Mouse (Mus musculus) heart, embryonic 14.5 days (tissue): ENCODE measurements around the gene Bahd1. TPM values are rescaled to one million over a fixed set of nuclear protein-coding genes. Genes with fewer than 3 reads are reported as not detected.

Source experiments
- ATAC-seq: fragments of 200-750 bp; cut with Nextera tagmentation; 2 replicates; pipeline ENCODE4 v1.8.0; 2017; ENCODE audit warnings: low read depth, moderate TSS enrichment; ENCODE audit not compliant: insufficient number of reproducible peaks, insufficient read depth, low FRiP score
- H3K27ac ChIP-seq, 2 experiments: fragments of 200-500 bp in 1 of 2; fragments of 300-500 bp in 1 of 2; sonication (generic) in 1 of 2; replicated peaks in 1 of 2; 2 replicates each; pipeline ENCODE4 v1.5.1; 2012 to 2014; ENCODE audit warnings: low read depth in 2 of 2, low read length in 2 of 2, control low read depth in 1 of 2, mild to moderate bottlenecking in 1 of 2, mixed read lengths in 1 of 2; ENCODE audit not compliant: control insufficient read depth in 1 of 2, insufficient read depth in 1 of 2
- H3K27me3 ChIP-seq: fragments of 300-500 bp; sonication (generic); 2 replicates; pipeline ENCODE4 v1.6.1; 2014; ENCODE audit warnings: mild to moderate bottlenecking, low read length, control low read depth; ENCODE audit not compliant: control insufficient read depth, insufficient read depth
- H3K36me3 ChIP-seq: fragments of 300-500 bp; sonication (generic); 2 replicates; pipeline ENCODE4 v1.6.1; 2014; ENCODE audit warnings: mild to moderate bottlenecking, control low read depth, low read length, mixed read lengths; ENCODE audit not compliant: control insufficient read depth, insufficient read depth
- H3K4me1 ChIP-seq, 2 experiments: fragments of 200-500 bp in 1 of 2; fragments of 300-500 bp in 1 of 2; sonication (generic) in 1 of 2; 2 replicates each; pipeline ENCODE4 v1.6.1; 2012 to 2014; ENCODE audit warnings: low read length in 2 of 2, control low read depth in 1 of 2, mixed read lengths in 1 of 2; ENCODE audit not compliant: control insufficient read depth in 2 of 2, insufficient read depth in 2 of 2
- H3K4me2 ChIP-seq: fragments of 300-500 bp; sonication (generic); 2 replicates; pipeline ENCODE4 v1.6.1; 2014; ENCODE audit warnings: mild to moderate bottlenecking, low read length
- H3K4me3 ChIP-seq, 2 experiments: fragments of 200-500 bp in 1 of 2; fragments of 300-500 bp in 1 of 2; sonication (generic) in 1 of 2; 2 replicates each; pipeline ENCODE4 v1.5.1; 2012 to 2014; ENCODE audit warnings: low read length in 2 of 2, mild to moderate bottlenecking in 2 of 2, control low read depth in 1 of 2, low read depth in 1 of 2, moderate library complexity in 1 of 2; ENCODE audit not compliant: control insufficient read depth in 1 of 2, insufficient read depth in 1 of 2
- H3K9ac ChIP-seq: fragments of 300-500 bp; sonication (generic); 2 replicates; pipeline ENCODE4 v1.6.1; 2014; ENCODE audit warnings: mild to moderate bottlenecking, low read length
- H3K9me3 ChIP-seq: fragments of 300-500 bp; sonication (generic); 2 replicates; pipeline ENCODE4 v1.6.1; 2016; ENCODE audit warnings: low read length, control low read depth; ENCODE audit not compliant: control insufficient read depth
- WGBS: fragments of 180-500 bp; shearing (Covaris S2); extraction: QIAGEN DNeasy Blood & Tissue Kit; methylation state at CpG from one replicate; pipeline ENCODE4 v1.1.7; 2014; 5-methylcytosine and 5-hydroxymethylcytosine counted together
- polyA plus RNA-seq: library from polyadenylated mRNA; unstranded; fragments of >200 nt; fragmentation: Nextera tagmentation; extraction: Ambion mirVana; gene quantifications from 2 replicates; pipeline ENCODE4 v1.2.1, GENCODE M21; 2014

The Bahd1 gene
- polyA plus RNA-seq, 1 experiment from 2014 or later: 1.6 TPM

DNA sequence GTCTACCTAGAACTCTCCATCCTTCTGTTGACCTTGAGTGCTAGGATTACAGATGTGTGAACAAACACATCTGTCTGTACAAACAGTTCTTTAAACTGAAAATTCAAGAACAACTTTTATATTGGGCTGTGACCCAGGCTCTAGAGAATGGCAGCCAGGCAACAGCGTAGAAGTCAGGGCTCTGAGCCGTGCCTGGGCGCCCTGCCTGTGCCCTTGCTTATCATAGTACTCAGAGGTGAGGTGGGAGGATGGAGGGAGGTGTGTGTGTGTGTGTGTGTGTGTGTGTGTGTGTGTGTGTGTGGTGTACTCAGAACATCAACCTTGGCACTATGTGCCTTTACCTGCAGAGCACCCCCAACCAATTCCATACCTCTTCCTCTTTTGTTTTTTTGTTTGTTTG is 7.6 kb downstream of the Bahd1 start:
- Histone ChIP-seq H3K9ac (no peak overlapping the region), H3K36me3 (no peaks in the 10 kb centered on the region), H3K27ac (no peak overlapping the region), H3K4me3 (no peak overlapping the region), H3K4me2 (no peak overlapping the region), H3K4me1 (peaks cover 7 to 13% of the 10 kb centered on the region in 2 experiments; a peak in 3 of 4 replicates), H3K9me3 (no peaks in the 10 kb centered on the region), H3K27me3 (no peaks in the 10 kb centered on the region)
- no peak for ATAC-seq
- WGBS: 58% methylated on average over 3 of the region's 3 CpGs

DNA sequence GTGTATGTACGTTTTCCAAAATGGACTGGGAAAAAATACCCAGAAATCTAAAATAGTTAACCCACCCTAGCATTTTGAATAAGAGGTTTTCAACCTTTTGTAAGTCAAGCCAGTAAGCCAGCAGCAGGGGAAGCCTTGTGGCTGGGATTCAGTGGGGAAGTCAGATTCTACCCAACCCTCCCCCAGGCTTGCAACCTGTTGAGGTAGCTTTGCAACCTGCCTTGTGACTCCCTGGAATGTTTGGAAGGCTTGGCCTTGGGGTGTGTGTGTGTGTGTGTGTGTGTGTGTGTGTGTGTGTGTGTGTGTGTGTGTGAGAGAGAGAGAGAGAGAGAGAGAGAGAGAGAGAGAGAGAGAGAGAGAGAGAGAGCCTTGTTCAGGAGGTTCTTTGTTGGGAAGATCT is 9.0 kb downstream of the Bahd1 start:
- Histone ChIP-seq H3K9me3 (no peaks in the 10 kb centered on the region), H3K27ac (no peak overlapping the region), H3K36me3 (no peaks in the 10 kb centered on the region), H3K27me3 (no peaks in the 10 kb centered on the region), H3K4me2 (no peak overlapping the region), H3K4me3 (no peak overlapping the region), H3K9ac (no peak overlapping the region), H3K4me1 (peaks cover 7 to 12% of the 10 kb centered on the region in 2 experiments)
- ATAC-seq: no peak
- 71% methylated on average over 1 of the region's 1 CpGs for WGBS

DNA sequence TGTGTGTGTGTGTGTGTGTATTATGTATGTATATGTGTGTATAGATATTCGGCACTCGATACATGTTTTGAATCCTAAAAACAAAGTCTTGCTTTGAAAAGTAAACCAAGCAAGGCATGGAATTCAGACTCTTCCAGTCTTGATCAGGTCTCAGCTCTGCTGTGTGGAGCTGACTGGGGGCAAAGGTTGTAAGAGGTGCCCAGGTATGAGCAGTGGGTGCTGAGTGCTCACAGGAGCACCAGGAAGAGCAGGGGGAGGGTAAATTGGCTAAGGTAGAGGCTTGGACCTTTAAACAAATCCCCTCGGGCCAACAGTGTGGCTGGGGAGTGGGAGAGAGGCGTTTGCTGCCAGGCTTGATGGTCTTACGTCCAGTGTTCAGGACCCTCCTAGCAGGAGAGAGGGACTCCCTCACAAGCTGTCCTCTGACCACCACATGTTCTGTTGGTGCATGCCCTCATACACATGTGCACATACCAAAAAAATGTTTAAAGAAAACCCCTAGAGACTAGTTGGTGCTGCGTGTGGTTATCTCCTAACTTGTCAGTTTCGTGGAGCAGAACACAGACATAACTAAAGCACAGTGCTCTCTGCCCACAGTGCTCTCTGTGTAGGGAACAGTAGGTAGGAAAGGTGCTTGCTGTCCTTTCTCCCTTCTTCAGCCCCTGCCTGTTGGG is 10.6 kb downstream of the Bahd1 start:
- no peak overlapping the region for H3K4me3 ChIP-seq
- H3K4me1 ChIP-seq: peaks cover 10 to 21% of the 10 kb centered on the region in 2 experiments
- no peak for ATAC-seq
- H3K27ac ChIP-seq: no peak overlapping the region
- WGBS: 73% methylated on average over 7 of the region's 7 CpGs
- H3K9ac ChIP-seq: no peak overlapping the region
- no peaks in the 10 kb centered on the region for H3K9me3 ChIP-seq
- H3K27me3 ChIP-seq: no peaks in the 10 kb centered on the region
- H3K4me2 ChIP-seq: no peak overlapping the region
- H3K36me3 ChIP-seq: no peaks in the 10 kb centered on the region

DNA sequence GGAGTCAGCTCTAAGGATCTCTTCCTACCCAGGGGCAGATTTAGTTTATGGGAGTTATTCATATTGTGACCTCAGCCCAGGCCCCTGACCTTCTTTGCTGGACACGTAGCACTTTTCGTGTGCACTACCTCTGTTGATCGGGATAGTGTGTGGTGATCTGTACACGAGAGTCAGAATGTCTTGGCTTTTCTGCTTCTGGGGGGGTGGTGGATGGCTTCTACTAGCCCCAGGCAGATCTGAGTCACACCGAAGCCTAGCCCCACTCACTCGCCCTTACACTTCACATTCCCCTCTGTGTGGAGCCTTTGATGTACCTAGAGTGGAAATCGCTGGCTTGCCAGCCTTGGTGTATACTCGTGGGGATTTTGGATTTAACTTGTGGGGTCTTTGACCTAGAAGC is 12.5 kb downstream of the Bahd1 start:
- H3K27ac ChIP-seq: no peak overlapping the region
- 71% methylated on average over 8 of the region's 8 CpGs for WGBS
- no peak overlapping the region for H3K4me2 ChIP-seq
- H3K9ac ChIP-seq: no peak overlapping the region
- H3K27me3 ChIP-seq: no peaks in the 10 kb centered on the region
- peaks cover 10 to 29% of the 10 kb centered on the region in 2 experiments for H3K4me1 ChIP-seq
- no peak for ATAC-seq
- peaks cover 8% of the 10 kb centered on the region for H3K36me3 ChIP-seq
- H3K4me3 ChIP-seq: no peak overlapping the region
- H3K9me3 ChIP-seq: no peaks in the 10 kb centered on the region

DNA sequence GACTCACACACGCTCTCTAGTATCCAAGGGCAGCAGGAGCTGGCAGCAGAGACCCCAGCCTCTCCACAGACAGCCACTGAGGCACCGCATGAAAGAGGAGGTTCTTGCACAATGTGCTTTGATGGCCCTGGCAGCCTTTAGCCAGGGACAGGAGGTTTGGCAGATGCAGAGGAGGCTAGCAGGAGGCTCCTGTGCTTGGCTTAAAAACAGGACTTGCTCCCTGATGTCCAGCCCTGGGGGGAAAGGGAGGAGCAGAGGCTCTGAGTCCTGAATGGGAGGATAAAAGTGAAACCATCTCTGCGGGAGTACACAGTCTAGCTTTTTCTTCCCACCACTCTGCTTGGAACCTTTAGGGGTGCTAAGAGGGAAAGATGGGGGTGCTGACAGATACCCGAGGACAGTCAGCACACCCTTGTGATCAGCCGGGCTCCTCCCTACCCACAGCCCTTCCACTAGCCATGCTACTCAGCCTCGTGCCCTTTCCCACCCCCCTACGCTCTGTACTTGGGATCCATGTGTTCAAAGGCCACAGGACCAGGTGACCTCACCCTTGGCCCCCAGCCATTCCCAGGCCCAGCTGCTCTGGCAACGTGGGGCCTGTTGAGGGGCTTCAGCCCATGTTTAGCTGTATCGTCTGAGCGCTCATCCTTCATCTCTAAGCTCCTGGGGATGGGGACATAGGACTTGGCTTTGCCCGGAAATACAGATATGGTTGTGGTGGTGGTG is 13.5 kb downstream of the Bahd1 start:
- Histone ChIP-seq H3K4me1 (peaks cover 10 to 39% of the 10 kb centered on the region in 2 experiments), H3K27me3 (no peaks in the 10 kb centered on the region), H3K4me2 (peak overlapping the region; percentile 16), H3K9me3 (no peaks in the 10 kb centered on the region), H3K9ac (no peak overlapping the region), H3K36me3 (peaks cover 14% of the 10 kb centered on the region), H3K4me3 (no peak overlapping the region), H3K27ac (no peak overlapping the region)
- ATAC-seq: no peak
- 44% methylated on average over 11 of the region's 11 CpGs for WGBS

DNA sequence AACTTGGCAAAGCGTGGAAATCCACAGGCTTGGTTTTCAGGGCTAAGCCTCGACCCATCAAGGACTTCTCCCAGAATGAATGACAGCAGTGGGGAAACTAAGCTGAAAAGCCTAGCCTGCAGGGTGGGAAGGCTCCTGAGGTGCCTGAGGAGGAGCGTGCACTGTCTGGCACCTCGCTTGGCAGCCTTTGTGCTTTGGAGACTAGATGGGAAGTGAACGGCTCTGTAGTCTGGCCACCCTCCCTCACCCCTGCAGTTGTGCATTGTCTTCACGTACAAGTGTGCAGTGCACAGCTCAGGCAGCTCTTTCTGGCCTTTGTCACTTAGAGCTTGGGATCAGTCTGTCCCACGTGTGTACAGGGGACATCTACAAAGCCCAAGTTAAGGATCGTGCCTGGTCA is 14.5 kb downstream of the Bahd1 start:
- 56% methylated on average over 8 of the region's 8 CpGs for WGBS
- peaks cover 10 to 41% of the 10 kb centered on the region in 2 experiments for H3K4me1 ChIP-seq
- H3K27ac ChIP-seq: no peak overlapping the region
- no peaks in the 10 kb centered on the region for H3K9me3 ChIP-seq
- H3K9ac ChIP-seq: no peak overlapping the region
- H3K4me3 ChIP-seq: no peak overlapping the region
- H3K27me3 ChIP-seq: no peaks in the 10 kb centered on the region
- peaks cover 20% of the 10 kb centered on the region for H3K36me3 ChIP-seq
- no peak overlapping the region for H3K4me2 ChIP-seq
- no peak for ATAC-seq

DNA sequence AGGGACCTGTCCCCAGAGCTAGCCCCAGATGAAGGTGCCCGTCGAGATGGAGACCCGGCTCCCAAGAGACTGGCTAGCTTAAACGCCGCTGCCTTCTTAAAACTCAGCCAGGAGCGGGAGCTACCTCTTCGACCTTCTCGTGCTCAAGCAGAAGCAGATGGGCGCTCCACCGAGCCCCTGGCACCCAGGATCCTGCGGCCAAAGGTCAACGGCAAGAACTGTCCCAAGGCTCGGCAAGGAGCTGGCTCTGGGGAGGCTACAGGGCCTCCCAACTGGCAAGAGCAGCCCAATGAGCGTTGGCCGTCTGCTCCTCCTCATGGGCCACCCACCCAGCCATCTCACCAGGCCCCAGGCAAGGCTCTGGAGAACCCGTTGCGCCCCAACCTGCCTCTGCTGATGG is 16.3 kb downstream of the Bahd1 start:
- H3K4me1 ChIP-seq: peaks cover 10 to 41% of the 10 kb centered on the region in 2 experiments
- no peak overlapping the region for H3K9ac ChIP-seq
- no peak overlapping the region for H3K4me2 ChIP-seq
- H3K4me3 ChIP-seq: no peak overlapping the region
- H3K9me3 ChIP-seq: no peaks in the 10 kb centered on the region
- H3K27ac ChIP-seq: no peak overlapping the region
- peaks cover 37% of the 10 kb centered on the region for H3K36me3 ChIP-seq
- WGBS: 93% methylated on average over 17 of the region's 17 CpGs
- H3K27me3 ChIP-seq: no peaks in the 10 kb centered on the region
- no peak for ATAC-seq
